Mouse (Mus musculus) liver, embryonic 16.5 days (tissue): ENCODE data around the gene Cecr2. TPM values are rescaled to one million over a fixed set of nuclear protein-coding genes. Genes with fewer than 3 reads are reported as not detected.

ENCODE experiments used
- ATAC-seq: fragments of 200-750 bp; cut with Nextera tagmentation; 2 replicates; pipeline ENCODE4 v1.8.0; 2017; ENCODE audit warnings: low read depth, mild to moderate bottlenecking, moderate number of reproducible peaks, moderate library complexity
- H3K27ac ChIP-seq: fragments of 300-500 bp; sonication (generic); 2 replicates; pipeline ENCODE4 v1.5.1; 2014; ENCODE audit warnings: mild to moderate bottlenecking, low read length
- H3K27me3 ChIP-seq: fragments of 300-500 bp; sonication (generic); 2 replicates; pipeline ENCODE4 v1.6.1; 2014; ENCODE audit warnings: low read depth, low read length, mixed read lengths; ENCODE audit not compliant: control insufficient read depth, insufficient read depth
- H3K36me3 ChIP-seq: fragments of 300-500 bp; sonication (generic); 2 replicates; pipeline ENCODE4 v1.6.1; 2014; ENCODE audit warnings: mild to moderate bottlenecking; ENCODE audit not compliant: control insufficient read depth, insufficient read depth
- H3K4me1 ChIP-seq: fragments of 300-500 bp; sonication (generic); 2 replicates; pipeline ENCODE4 v1.6.1; 2014; ENCODE audit warnings: low read depth, low read length, mixed read lengths; ENCODE audit not compliant: control insufficient read depth
- H3K4me2 ChIP-seq: fragments of 300-500 bp; sonication (generic); 2 replicates; pipeline ENCODE4 v1.6.1; 2014; ENCODE audit warnings: low read depth, low read length, mixed read lengths
- H3K4me3 ChIP-seq: fragments of 300-500 bp; sonication (generic); 2 replicates; pipeline ENCODE4 v1.5.1; 2014; ENCODE audit warnings: low read depth, mild to moderate bottlenecking, low read length
- H3K9ac ChIP-seq: fragments of 300-500 bp; sonication (generic); 2 replicates; pipeline ENCODE4 v1.6.1; 2014; ENCODE audit warnings: low read depth, low read length
- H3K9me3 ChIP-seq: fragments of 300-500 bp; sonication (generic); replicated peaks from 2 replicates; pipeline ENCODE4 v1.6.1; 2016; ENCODE audit warnings: low read length; ENCODE audit not compliant: control insufficient read depth
- WGBS: fragments of 180-500 bp; shearing (Covaris S2); extraction: QIAGEN DNeasy Blood & Tissue Kit; methylation state at CpG from one replicate; pipeline ENCODE4 v1.1.7; 2014; ENCODE audit not compliant: insufficient replicate concordance; 5-methylcytosine and 5-hydroxymethylcytosine counted together
- polyA plus RNA-seq: library from polyadenylated mRNA; unstranded; fragments of >200 nt; fragmentation: Nextera tagmentation; extraction: Ambion mirVana; gene quantifications from 2 replicates; pipeline ENCODE4 v1.2.1, GENCODE M21; 2015

The Cecr2 gene
- polyA plus RNA-seq, 1 experiment from 2014 or later = 4.9 TPM

GRCm38 (mm10) chr6:120665415-120665815 lies 754 bp upstream of the Cecr2 start:
- H3K9ac ChIP-seq = peak overlapping the region; percentile 99
- WGBS = under 1% methylated on average over 21 of the region's 21 CpGs

GRCm38 (mm10) chr6:120666761-120667421 lies 722 bp downstream of the Cecr2 start:
- ATAC-seq = peak; percentile 51
- WGBS = under 1% methylated on average over 84 of the region's 87 CpGs
- H3K9ac ChIP-seq = peak overlapping the region; percentile 99

More at GRCm38 (mm10) chr6:120665415-120665815, 754 bp upstream of the Cecr2 start:
- Histone ChIP-seq H3K9me3 (no peaks in the 10 kb centered on the region), H3K27me3 (no peaks in the 10 kb centered on the region), H3K27ac (peak overlapping the region; percentile 96), H3K4me3 (peak overlapping the region; percentile 91), H3K36me3 (no peaks in the 10 kb centered on the region), H3K4me1 (peaks cover 20% of the 10 kb centered on the region), H3K4me2 (peak overlapping the region; percentile 88)
- ATAC-seq = peak; percentile 57

GRCm38 (mm10) chr6:120667422-120667781 lies 1.2 kb downstream of the Cecr2 start:
- under 1% methylated on average over 7 of the region's 7 CpGs for WGBS
- H3K4me1 ChIP-seq = peaks cover 20% of the 10 kb centered on the region

More at GRCm38 (mm10) chr6:120666761-120667421, 722 bp downstream of the Cecr2 start:
- H3K4me1 ChIP-seq = peaks cover 20% of the 10 kb centered on the region
- H3K36me3 ChIP-seq = no peaks in the 10 kb centered on the region
- peak overlapping the region; percentile 96 for H3K27ac ChIP-seq
- no peaks in the 10 kb centered on the region for H3K9me3 ChIP-seq
- H3K4me3 ChIP-seq = peak overlapping the region; percentile 91
- no peaks in the 10 kb centered on the region for H3K27me3 ChIP-seq
- peak overlapping the region; percentile 88 for H3K4me2 ChIP-seq

DNA sequence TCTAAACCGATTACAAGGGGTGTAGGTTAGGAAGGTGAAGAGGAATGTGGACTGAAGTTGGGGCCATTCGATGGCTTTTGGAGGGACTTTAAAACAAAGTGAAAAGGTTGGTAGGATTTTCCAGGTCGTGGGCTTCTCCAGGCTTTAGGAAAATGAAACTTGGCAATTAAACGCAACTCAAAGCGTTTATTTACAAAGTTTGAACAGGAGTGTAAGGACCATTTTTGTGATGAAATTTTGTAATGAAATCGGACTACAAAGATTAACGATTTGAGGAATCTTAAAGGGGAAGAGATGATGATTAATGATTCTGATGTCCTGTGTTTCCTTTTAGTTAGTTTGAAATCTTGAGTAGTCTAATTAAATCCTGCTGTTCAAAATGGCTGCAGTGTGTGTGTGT lies 1.7 kb downstream of the Cecr2 start:
- Histone ChIP-seq H3K4me1 (peaks cover 20% of the 10 kb centered on the region), H3K9me3 (no peaks in the 10 kb centered on the region), H3K27me3 (no peaks in the 10 kb centered on the region), H3K4me3 (peak overlapping the region; percentile 91), H3K27ac (no peak overlapping the region), H3K9ac (peak overlapping the region; percentile 99), H3K36me3 (no peaks in the 10 kb centered on the region), H3K4me2 (peak overlapping the region; percentile 88)
- WGBS = 29% methylated on average over 7 of the region's 7 CpGs
- no peak for ATAC-seq

More at GRCm38 (mm10) chr6:120667422-120667781, 1.2 kb downstream of the Cecr2 start:
- no peak for ATAC-seq
- Histone ChIP-seq H3K9me3 (no peaks in the 10 kb centered on the region), H3K36me3 (no peaks in the 10 kb centered on the region), H3K4me3 (peak overlapping the region; percentile 91), H3K27me3 (no peaks in the 10 kb centered on the region), H3K4me2 (peak overlapping the region; percentile 88), H3K27ac (peak overlapping the region; percentile 96), H3K9ac (peak overlapping the region; percentile 99)

DNA sequence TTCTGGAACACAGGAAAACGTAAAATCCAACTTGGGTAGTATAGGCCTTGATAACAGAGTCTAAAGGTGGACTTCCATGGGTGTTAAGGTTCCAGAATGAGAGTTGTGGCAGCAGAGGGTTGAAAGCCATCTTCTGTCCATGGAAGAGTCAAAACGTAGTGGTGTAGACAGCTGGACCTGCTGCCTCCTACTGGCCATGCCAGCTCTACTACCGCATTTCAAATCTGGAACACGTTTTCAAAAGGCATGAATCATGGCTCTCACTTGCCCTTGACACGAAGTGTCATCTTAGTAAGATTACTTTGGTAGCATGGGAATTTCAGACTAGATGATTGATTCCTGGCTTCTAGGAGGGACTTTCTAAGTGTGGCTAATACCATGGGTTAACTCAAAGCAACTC lies 8.0 kb downstream of the Cecr2 start:
- Histone ChIP-seq H3K4me3 (no peak overlapping the region), H3K36me3 (no peaks in the 10 kb centered on the region), H3K4me2 (no peak overlapping the region), H3K27ac (no peak overlapping the region), H3K9me3 (no peaks in the 10 kb centered on the region), H3K4me1 (peaks cover 8% of the 10 kb centered on the region), H3K27me3 (no peaks in the 10 kb centered on the region), H3K9ac (no peak overlapping the region)
- 45% methylated on average over 5 of the region's 5 CpGs for WGBS
- 0 out of 2 replicates have a peak, but pooled peaks have one; percentile 35 for ATAC-seq

DNA sequence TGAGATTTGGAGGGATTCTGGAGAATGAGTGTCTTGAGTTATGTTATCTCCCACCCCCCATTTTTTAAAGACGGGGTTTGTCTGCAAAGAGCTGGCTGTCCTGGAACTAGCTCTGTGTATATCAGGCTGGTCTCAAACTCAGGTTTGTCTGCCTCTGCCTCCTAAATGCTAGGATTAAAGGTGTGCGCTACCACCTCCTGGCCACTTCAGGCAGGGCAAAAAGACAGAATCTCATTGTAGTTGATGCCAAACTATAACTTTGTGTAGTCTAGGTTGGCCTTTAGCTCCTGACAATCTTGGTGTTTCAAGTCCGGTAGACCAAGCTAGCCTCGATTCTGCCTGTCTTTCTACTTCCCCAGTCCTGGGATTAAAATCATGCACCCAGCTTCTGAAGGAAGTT lies 8.7 kb downstream of the Cecr2 start:
- H3K36me3 ChIP-seq = no peaks in the 10 kb centered on the region
- ATAC-seq = peak; percentile 43; the same call in 1 of the 2 replicates
- no peaks in the 10 kb centered on the region for H3K27me3 ChIP-seq
- H3K4me2 ChIP-seq = no peak overlapping the region
- H3K27ac ChIP-seq = no peak overlapping the region
- 71% methylated on average over 4 of the region's 4 CpGs for WGBS
- no peak overlapping the region for H3K9ac ChIP-seq
- H3K9me3 ChIP-seq = no peaks in the 10 kb centered on the region
- H3K4me1 ChIP-seq = peaks cover 4% of the 10 kb centered on the region
- H3K4me3 ChIP-seq = no peak overlapping the region

DNA sequence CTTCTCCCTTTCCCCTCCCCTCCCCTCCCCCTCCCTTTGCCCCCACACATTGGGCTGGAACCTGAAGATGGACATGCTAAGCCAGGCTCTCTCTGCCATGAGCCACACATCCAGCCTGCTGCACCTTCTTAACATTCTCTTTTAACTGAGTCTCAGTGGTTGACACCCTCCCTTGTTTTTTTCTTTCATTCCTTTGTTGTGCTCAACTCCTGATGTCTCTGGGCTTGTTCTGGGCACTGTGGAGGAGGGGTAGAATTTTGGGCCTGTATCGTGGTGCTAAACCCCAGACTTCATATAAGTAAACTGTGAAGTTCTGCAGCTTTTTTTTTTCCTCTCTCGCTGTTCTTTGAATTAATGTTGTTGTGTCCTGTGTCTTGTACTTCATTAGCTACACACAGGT lies 9.8 kb downstream of the Cecr2 start:
- Histone ChIP-seq H3K36me3 (no peaks in the 10 kb centered on the region), H3K4me2 (no peak overlapping the region), H3K4me3 (no peak overlapping the region), H3K27me3 (no peaks in the 10 kb centered on the region), H3K9ac (no peak overlapping the region), H3K27ac (no peak overlapping the region), H3K4me1 (peaks cover 4% of the 10 kb centered on the region), H3K9me3 (no peaks in the 10 kb centered on the region)
- 69% methylated on average over 2 of the region's 2 CpGs for WGBS
- no peak for ATAC-seq

- Histone ChIP-seq H3K36me3 (no peaks in the 10 kb centered on the region), H3K27me3 (no peaks in the 10 kb centered on the region), H3K4me3 (no peak overlapping the region), H3K4me2 (no peak overlapping the region), H3K4me1 (peaks cover 16% of the 10 kb centered on the region), H3K27ac (no peak overlapping the region), H3K9me3 (no peaks in the 10 kb centered on the region), H3K9ac (no peak overlapping the region)
- no peak for ATAC-seq
- 49% methylated on average over 2 of the region's 2 CpGs for WGBS
These were observed 17.2 kb downstream of the Cecr2 start for GRCm38 (mm10) chr6:120683351-120683750.

DNA sequence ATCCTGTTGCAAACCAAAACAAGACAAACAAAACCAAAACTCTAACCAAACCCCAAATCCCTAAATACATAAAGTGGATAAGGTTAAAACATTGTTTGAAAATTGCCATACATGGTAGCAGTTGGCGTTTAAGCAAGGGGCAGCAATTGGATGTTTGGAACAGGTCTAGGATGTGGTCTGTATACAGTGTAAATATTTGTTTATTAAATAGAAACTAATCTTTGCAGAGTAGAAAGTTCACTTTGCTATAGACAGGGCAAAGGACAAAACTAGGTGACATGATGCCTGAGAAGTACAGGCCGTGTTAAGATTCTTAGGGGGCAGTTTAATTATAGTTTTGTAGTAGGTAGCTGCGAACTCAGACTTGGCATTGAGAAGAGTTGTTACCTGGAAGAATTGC lies 18.6 kb downstream of the Cecr2 start:
- Histone ChIP-seq H3K36me3 (no peaks in the 10 kb centered on the region), H3K4me3 (no peak overlapping the region), H3K4me2 (no peak overlapping the region), H3K4me1 (peaks cover 16% of the 10 kb centered on the region), H3K27ac (peak overlapping the region; percentile 54), H3K27me3 (no peaks in the 10 kb centered on the region), H3K9ac (no peak overlapping the region), H3K9me3 (no peaks in the 10 kb centered on the region)
- WGBS = 78% methylated on average over 3 of the region's 3 CpGs
- ATAC-seq = peak; percentile 89
